Comparison of ENCODE assay signal across 8 mouse cellular contexts in genomic region chr5:122391178-122391785, GRCm38 (mm10). TPM values are rescaled to one million over a fixed set of nuclear protein-coding genes. Genes with fewer than 3 reads are reported as not detected.
DNase-seq lines count a peak whose midpoint lies in the region; ATAC-seq and TF ChIP-seq lines count a peak whose summit lies in the region.

No protein-coding gene starts in this region.

- H3K79me2 ChIP-seq in macrophage (ENCODE audit: inconsistent target) = peaks cover 47% of the 10 kb centered on the region

- no peaks in the 10 kb centered on the region for H3K27me3 ChIP-seq in heart, embryonic 12.5 days (replicated peaks)
- no peaks in the 10 kb centered on the region for H3K27me3 ChIP-seq in G1E (ENCODE audit: insufficient read depth, low read length)
- H3K27me3 ChIP-seq in hindbrain, embryonic 13.5 days = no peaks in the 10 kb centered on the region

- intact Hi-C loops in heart, postnatal 10 days (cut with DNase I) = loop anchor here (5.0 kb wide), 3 partner anchors 104 to 259 kb away; no protein-coding TSS in a partner anchor

- 50% methylated on average over 16 of the region's 16 CpGs for WGBS in heart, embryonic 12.5 days
- 51% methylated on average over 16 of the region's 16 CpGs for WGBS in hindbrain, embryonic 13.5 days
- WGBS in macrophage (ENCODE audit: missing documents) = 55% methylated on average over 13 of the region's 16 CpGs

- H3K36me3 ChIP-seq in heart, embryonic 12.5 days = peaks cover 12% of the 10 kb centered on the region
- H3K36me3 ChIP-seq in G1E (replicated peaks) (peaks cover 42% of the 10 kb centered on the region), macrophage (ENCODE audit: inconsistent target) (no peaks in the 10 kb centered on the region)
- H3K36me3 ChIP-seq in hindbrain, embryonic 13.5 days = peaks cover under 1% of the 10 kb centered on the region; the same call in 1 of the 2 replicates

- peak overlapping the region; percentile 84; the same call in 1 of the 2 replicates for H3K4me2 ChIP-seq in heart, embryonic 12.5 days
- peak overlapping the region; percentile 27 for H3K4me2 ChIP-seq in hindbrain, embryonic 13.5 days

- no peak for TF ChIP-seq CTCF in G1E (IDR thresholded peaks at IDR 0.05; ENCODE audit: low read depth, low read length)

- no peak for ATAC-seq in heart, embryonic 12.5 days (ENCODE audit: insufficient number of reproducible peaks, low FRiP score)
- ATAC-seq in G1E (ENCODE audit: extremely low read depth, insufficient number of reproducible peaks, low FRiP score, poor library complexity, severe bottlenecking) = no peak
- 0 out of 2 replicates have a peak, but pooled peaks have one; percentile 21 for ATAC-seq in hindbrain, embryonic 13.5 days (ENCODE audit: low FRiP score)

- DNase-seq in heart, postnatal 10 days = no peak
- no peak for DNase-seq in G1E (ENCODE audit: low spot score)
- DNase-seq in adrenal gland, adult 2 months = no peak
- no peak for DNase-seq in adrenal gland, postnatal 10 days
- DNase-seq in adrenal gland, postnatal 4 days (ENCODE audit: low spot score in 2 of 2) = no peak

- no peak overlapping the region for H3K27ac ChIP-seq in heart, embryonic 12.5 days (ENCODE audit: poor library complexity, severe bottlenecking)
- peak overlapping the region; percentile 72; the same call in 1 of the 2 replicates for H3K27ac ChIP-seq in hindbrain, embryonic 13.5 days
- H3K27ac ChIP-seq in macrophage = peak overlapping the region; percentile 96

- peaks cover 9% of the 10 kb centered on the region for H3K4me1 ChIP-seq in heart, embryonic 12.5 days (replicated peaks)
- H3K4me1 ChIP-seq in G1E (ENCODE audit: insufficient read depth, low read depth, low read length) = peaks cover 23% of the 10 kb centered on the region
- peaks cover 14% of the 10 kb centered on the region for H3K4me1 ChIP-seq in hindbrain, embryonic 13.5 days (replicated peaks)

- peak overlapping the region; percentile 87; the same call in 1 of the 2 replicates for H3K4me3 ChIP-seq in heart, embryonic 12.5 days
- H3K4me3 ChIP-seq in G1E (ENCODE audit: low read depth, low read length) (peak overlapping the region; percentile 94; the same call in 1 of the 2 replicates), macrophage (ENCODE audit: inconsistent target) (peak overlapping the region; percentile 86; the same call in 1 of the 2 replicates)
- H3K4me3 ChIP-seq in hindbrain, embryonic 13.5 days = peak overlapping the region; percentile 85

- H3K9ac ChIP-seq in heart, embryonic 12.5 days = no peak overlapping the region
- H3K9ac ChIP-seq in hindbrain, embryonic 13.5 days = no peak overlapping the region

- H3K9me3 ChIP-seq in heart, embryonic 12.5 days (replicated peaks) = no peaks in the 10 kb centered on the region
- no peaks in the 10 kb centered on the region for H3K9me3 ChIP-seq in G1E (replicated peaks)
- no peaks in the 10 kb centered on the region for H3K9me3 ChIP-seq in hindbrain, embryonic 13.5 days

RNA-seq across cellular contexts. Expression of gene Arpc3, which starts 0.4 kb away (rescaled TPM):
- 105 and 109 TPM in 2 replicates for polyA plus RNA-seq in heart, embryonic 12.5 days (2016; fragmentation: Nextera tagmentation; extraction: Ambion mirVana)
- total RNA-seq in heart, postnatal 10 days (2021) = 100 to 1,000 TPM; 140 to 150 TPM
- total RNA-seq in G1E (2014; fragmentation: Nextera tagmentation) (104 and 112 TPM in 2 replicates), G1E (2017) (708 and 715 TPM in 2 replicates)
- polyA plus RNA-seq in G1E (2012) (31.1 and 47.6 TPM in 2 replicates), macrophage (2018) (1,088 to 1,432 TPM (median 1,117 TPM) in 3 replicates)
- polyA plus RNA-seq in hindbrain, embryonic 13.5 days (2015; fragmentation: Nextera tagmentation; extraction: Ambion mirVana) = 159 and 173 TPM in 2 replicates
- 100 to 1,000 TPM; 128 to 449 (median 189) TPM for total RNA-seq in macrophage (2018; cell fraction: chromatin; rRNA removed)
- 100 to 1,000 TPM; 567 to 868 (median 701) TPM for total RNA-seq in macrophage (2018; cell fraction: cytosol; rRNA removed)
- total RNA-seq in macrophage (2018; cell fraction: nucleus; rRNA removed) = 100 to 1,000 TPM; 137 to 276 (median 167) TPM
- total RNA-seq in adrenal gland, adult 2 months (2021) = 100 to 1,000 TPM; 250 to 287 TPM
- polyA plus RNA-seq in adrenal gland, adult 2 months (2012; rRNA removed) = 103 and 112 TPM in 2 replicates
- 100 to 1,000 TPM; 164 to 207 TPM for total RNA-seq in adrenal gland, postnatal 10 days (2021)
- total RNA-seq in adrenal gland, postnatal 4 days (2021) = 100 to 1,000 TPM; 164 to 180 TPM

RNA-seq across cellular contexts. Expression of gene Fam216a, which starts 19.1 kb away (rescaled TPM):
- 59.3 and 64.2 TPM in 2 replicates for polyA plus RNA-seq in heart, embryonic 12.5 days (2016; fragmentation: Nextera tagmentation; extraction: Ambion mirVana)
- total RNA-seq in heart, postnatal 10 days (2021) = 10 to 100 TPM; 17.1 to 22.7 TPM
- total RNA-seq in G1E (2014; fragmentation: Nextera tagmentation) (46.5 and 61.5 TPM in 2 replicates), G1E (2017) (53.4 and 61.1 TPM in 2 replicates)
- polyA plus RNA-seq in G1E (2012) (69.9 and 93.7 TPM in 2 replicates), macrophage (2018) (3.7 to 8.8 TPM (median 5.3 TPM) in 3 replicates)
- polyA plus RNA-seq in hindbrain, embryonic 13.5 days (2015; fragmentation: Nextera tagmentation; extraction: Ambion mirVana) = 131 and 132 TPM in 2 replicates
- total RNA-seq in macrophage (2018; cell fraction: chromatin; rRNA removed) = 1 to 10 TPM in 18 of 26 experiments, under 1 TPM in 5, not detected in 3; 0.55 to 7.8 (median 1.9) TPM
- total RNA-seq in macrophage (2018; cell fraction: cytosol; rRNA removed) = 1 to 10 TPM; 3.1 to 7.5 (median 4.5) TPM
- 1 to 10 TPM in 24 of 26 experiments, under 1 TPM in 2; 0.83 to 5.4 (median 2.4) TPM for total RNA-seq in macrophage (2018; cell fraction: nucleus; rRNA removed)
- 10 to 100 TPM; 24.2 to 38.5 TPM for total RNA-seq in adrenal gland, adult 2 months (2021)
- 24.7 and 27.4 TPM in 2 replicates for polyA plus RNA-seq in adrenal gland, adult 2 months (2012; rRNA removed)
- 10 to 100 TPM; 30.3 to 32.7 TPM for total RNA-seq in adrenal gland, postnatal 10 days (2021)
- 10 to 100 TPM; 43.4 to 45.3 TPM for total RNA-seq in adrenal gland, postnatal 4 days (2021)

RNA-seq across cellular contexts. Expression of gene Gpn3, which starts 19.6 kb away (rescaled TPM):
- 58.7 and 59.1 TPM in 2 replicates for polyA plus RNA-seq in heart, embryonic 12.5 days (2016; fragmentation: Nextera tagmentation; extraction: Ambion mirVana)
- 10 to 100 TPM; 24.3 to 25.5 TPM for total RNA-seq in heart, postnatal 10 days (2021)
- total RNA-seq in G1E (2014; fragmentation: Nextera tagmentation) (55.2 and 59.0 TPM in 2 replicates), G1E (2017) (52.6 and 55.2 TPM in 2 replicates)
- polyA plus RNA-seq in G1E (2012) (46.4 and 48.8 TPM in 2 replicates), macrophage (2018) (16.3 to 20.4 TPM (median 16.8 TPM) in 3 replicates)
- 48.3 and 50.2 TPM in 2 replicates for polyA plus RNA-seq in hindbrain, embryonic 13.5 days (2015; fragmentation: Nextera tagmentation; extraction: Ambion mirVana)
- 10 to 100 TPM in 15 of 26 experiments, 1 to 10 TPM in 11; 2.5 to 24.2 (median 10.4) TPM for total RNA-seq in macrophage (2018; cell fraction: chromatin; rRNA removed)
- total RNA-seq in macrophage (2018; cell fraction: cytosol; rRNA removed) = 10 to 100 TPM in 21 of 26 experiments, 1 to 10 TPM in 5; 8.3 to 17.8 (median 12.5) TPM
- total RNA-seq in macrophage (2018; cell fraction: nucleus; rRNA removed) = 10 to 100 TPM in 10 of 26 experiments, 1 to 10 TPM in 16; 3.8 to 23.8 (median 8.4) TPM
- 10 to 100 TPM; 24.6 to 32.6 TPM for total RNA-seq in adrenal gland, adult 2 months (2021)
- 48.0 and 62.7 TPM in 2 replicates for polyA plus RNA-seq in adrenal gland, adult 2 months (2012; rRNA removed)
- 10 to 100 TPM; 27.2 to 33.8 TPM for total RNA-seq in adrenal gland, postnatal 10 days (2021)
- total RNA-seq in adrenal gland, postnatal 4 days (2021) = 10 to 100 TPM; 34.9 to 41.1 TPM

RNA-seq across cellular contexts. Expression of gene Anapc7, which starts 30.2 kb away (rescaled TPM):
- polyA plus RNA-seq in heart, embryonic 12.5 days (2016; fragmentation: Nextera tagmentation; extraction: Ambion mirVana) = 32.0 and 35.4 TPM in 2 replicates
- total RNA-seq in heart, postnatal 10 days (2021) = 10 to 100 TPM; 44.4 to 44.5 TPM
- total RNA-seq in G1E (2014; fragmentation: Nextera tagmentation) (24.5 and 25.2 TPM in 2 replicates), G1E (2017) (26.1 and 34.2 TPM in 2 replicates)
- polyA plus RNA-seq in G1E (2012) (14.7 and 21.8 TPM in 2 replicates), macrophage (2018) (25.3 to 29.1 TPM (median 26.9 TPM) in 3 replicates)
- polyA plus RNA-seq in hindbrain, embryonic 13.5 days (2015; fragmentation: Nextera tagmentation; extraction: Ambion mirVana) = 46.7 and 51.8 TPM in 2 replicates
- total RNA-seq in macrophage (2018; cell fraction: chromatin; rRNA removed) = 10 to 100 TPM; 24.4 to 61.6 (median 37.0) TPM
- total RNA-seq in macrophage (2018; cell fraction: cytosol; rRNA removed) = 10 to 100 TPM; 16.6 to 27.6 (median 21.9) TPM
- 10 to 100 TPM; 15.7 to 48.8 (median 28.5) TPM for total RNA-seq in macrophage (2018; cell fraction: nucleus; rRNA removed)
- 10 to 100 TPM; 42.0 to 46.8 TPM for total RNA-seq in adrenal gland, adult 2 months (2021)
- polyA plus RNA-seq in adrenal gland, adult 2 months (2012; rRNA removed) = 41.5 and 42.8 TPM in 2 replicates
- total RNA-seq in adrenal gland, postnatal 10 days (2021) = 10 to 100 TPM; 46.8 to 50.1 TPM
- 10 to 100 TPM; 54.5 to 60.0 TPM for total RNA-seq in adrenal gland, postnatal 4 days (2021)

RNA-seq across cellular contexts. Expression of gene Vps29, which starts 37.1 kb away (rescaled TPM):
- 219 and 232 TPM in 2 replicates for polyA plus RNA-seq in heart, embryonic 12.5 days (2016; fragmentation: Nextera tagmentation; extraction: Ambion mirVana)
- 100 to 1,000 TPM; 109 to 122 TPM for total RNA-seq in heart, postnatal 10 days (2021)
- total RNA-seq in G1E (2014; fragmentation: Nextera tagmentation) (147 and 207 TPM in 2 replicates), G1E (2017) (228 and 249 TPM in 2 replicates)
- polyA plus RNA-seq in G1E (2012) (9.8 and 13.5 TPM in 2 replicates), macrophage (2018) (234 to 353 TPM (median 252 TPM) in 3 replicates)
- polyA plus RNA-seq in hindbrain, embryonic 13.5 days (2015; fragmentation: Nextera tagmentation; extraction: Ambion mirVana) = 297 and 305 TPM in 2 replicates
- total RNA-seq in macrophage (2018; cell fraction: chromatin; rRNA removed) = 100 to 1,000 TPM in 3 of 26 experiments, 10 to 100 TPM in 23; 47.7 to 112 (median 75.0) TPM
- total RNA-seq in macrophage (2018; cell fraction: cytosol; rRNA removed) = 100 to 1,000 TPM; 133 to 192 (median 154) TPM
- 100 to 1,000 TPM in 7 of 26 experiments, 10 to 100 TPM in 19; 56.8 to 130 (median 86.8) TPM for total RNA-seq in macrophage (2018; cell fraction: nucleus; rRNA removed)
- total RNA-seq in adrenal gland, adult 2 months (2021) = 100 to 1,000 TPM; 128 to 165 TPM
- 13.1 and 18.5 TPM in 2 replicates for polyA plus RNA-seq in adrenal gland, adult 2 months (2012; rRNA removed)
- total RNA-seq in adrenal gland, postnatal 10 days (2021) = 100 to 1,000 TPM; 121 to 131 TPM
- 100 to 1,000 TPM; 127 to 134 TPM for total RNA-seq in adrenal gland, postnatal 4 days (2021)
